Mouse (Mus musculus): ENCODE data around the gene Shf.

- no peak for TF ChIP-seq POLR2A (IDR thresholded peaks at IDR 0.05; ENCODE audit: low read depth, low read length)
- TF ChIP-seq CTCF (conservative IDR thresholded peaks at IDR 0.05; ENCODE audit: insufficient read depth, insufficient read length, low read depth, low read length): no peak
These were observed 40.0 kb upstream of the Shf start for GRCm38 (mm10) chr2:122408928-122409327.
